Mouse (Mus musculus): ENCODE measurements at regions not wholly inside any gene's neighbourhood (a gene's known extent, or its start where the extent isn't known, plus 50 kb on each side); places are given as distances from the start of the nearest gene placed in this dataset.

GRCm38 (mm10) chr10:17531021-17531420 lies 192.0 kb upstream of the Cited2 start:
- H3K9me3 ChIP-seq (replicated peaks; ENCODE audit: control insufficient read depth, low read length) = no peaks in the 10 kb centered on the region
- H3K4me2 ChIP-seq (ENCODE audit: low read depth, low read length) = no peak overlapping the region
- ATAC-seq (ENCODE audit: insufficient read depth, low FRiP score) = no peak
- H3K36me3 ChIP-seq (ENCODE audit: control insufficient read depth, insufficient read depth, low read length) = no peaks in the 10 kb centered on the region
- no peak overlapping the region for H3K4me3 ChIP-seq (replicated peaks; ENCODE audit: low read length)
- WGBS = 58% methylated on average over 3 of the region's 3 CpGs
- H3K27me3 ChIP-seq (ENCODE audit: control insufficient read depth, insufficient read depth, low read length) = no peaks in the 10 kb centered on the region
- no peak overlapping the region for H3K9ac ChIP-seq (ENCODE audit: low read length)
- H3K27ac ChIP-seq (ENCODE audit: low read length) = no peak overlapping the region
- H3K4me1 ChIP-seq (ENCODE audit: control insufficient read depth, insufficient read depth, low read length) = peaks cover 4% of the 10 kb centered on the region; the same call in 1 of the 2 replicates

GRCm38 (mm10) chr10:17538944-17539533 lies 184.0 kb upstream of the Cited2 start:
- Histone ChIP-seq H3K27me3 (ENCODE audit: control insufficient read depth, insufficient read depth, low read length) (no peaks in the 10 kb centered on the region), H3K27ac (ENCODE audit: low read length) (no peak overlapping the region), H3K4me1 (ENCODE audit: control insufficient read depth, insufficient read depth, low read length) (no peaks in the 10 kb centered on the region), H3K9me3 (replicated peaks; ENCODE audit: control insufficient read depth, low read length) (no peaks in the 10 kb centered on the region), H3K4me3 (replicated peaks; ENCODE audit: low read length) (no peak overlapping the region), H3K36me3 (ENCODE audit: control insufficient read depth, insufficient read depth, low read length) (no peaks in the 10 kb centered on the region), H3K4me2 (ENCODE audit: low read depth, low read length) (no peak overlapping the region), H3K9ac (ENCODE audit: low read length) (no peak overlapping the region)
- 94% methylated on average over 6 of the region's 6 CpGs for WGBS
- ATAC-seq (ENCODE audit: insufficient read depth, low FRiP score) = no peak

- H3K36me3 ChIP-seq (ENCODE audit: control insufficient read depth, insufficient read depth, low read length) = no peaks in the 10 kb centered on the region
- H3K4me1 ChIP-seq (ENCODE audit: control insufficient read depth, insufficient read depth, low read length) = no peaks in the 10 kb centered on the region
- H3K4me2 ChIP-seq (ENCODE audit: low read depth, low read length) = no peak overlapping the region
- no peak overlapping the region for H3K4me3 ChIP-seq (replicated peaks; ENCODE audit: low read length)
- H3K27ac ChIP-seq (ENCODE audit: low read length) = no peak overlapping the region
- no peak overlapping the region for H3K9ac ChIP-seq (ENCODE audit: low read length)
- ATAC-seq (ENCODE audit: insufficient read depth, low FRiP score) = no peak
- WGBS = 61% methylated on average over 6 of the region's 6 CpGs
- H3K9me3 ChIP-seq (replicated peaks; ENCODE audit: control insufficient read depth, low read length) = no peaks in the 10 kb centered on the region
- H3K27me3 ChIP-seq (ENCODE audit: control insufficient read depth, insufficient read depth, low read length) = no peaks in the 10 kb centered on the region
Observed at GRCm38 (mm10) chr10:17540404-17541375, 182.3 kb upstream of the Cited2 start.

- H3K4me2 ChIP-seq (ENCODE audit: low read depth, low read length) = no peak overlapping the region
Observed at GRCm38 (mm10) chr10:17542104-17542846, 180.7 kb upstream of the Cited2 start.

GRCm38 (mm10) chr10:17542847-17543421 lies 180.1 kb upstream of the Cited2 start:
- H3K4me3 ChIP-seq (replicated peaks; ENCODE audit: low read length) = no peak overlapping the region
- H3K9me3 ChIP-seq (replicated peaks; ENCODE audit: control insufficient read depth, low read length) = no peaks in the 10 kb centered on the region
- H3K4me1 ChIP-seq (ENCODE audit: control insufficient read depth, insufficient read depth, low read length) = no peaks in the 10 kb centered on the region
- no peak for ATAC-seq (ENCODE audit: insufficient read depth, low FRiP score)
- H3K27me3 ChIP-seq (ENCODE audit: control insufficient read depth, insufficient read depth, low read length) = no peaks in the 10 kb centered on the region
- no peaks in the 10 kb centered on the region for H3K36me3 ChIP-seq (ENCODE audit: control insufficient read depth, insufficient read depth, low read length)
- H3K27ac ChIP-seq (ENCODE audit: low read length) = no peak overlapping the region
- 72% methylated on average over 5 of the region's 5 CpGs for WGBS
- no peak overlapping the region for H3K4me2 ChIP-seq (ENCODE audit: low read depth, low read length)
- no peak overlapping the region for H3K9ac ChIP-seq (ENCODE audit: low read length)

More at GRCm38 (mm10) chr10:17542104-17542846, 180.7 kb upstream of the Cited2 start:
- Histone ChIP-seq H3K4me1 (ENCODE audit: control insufficient read depth, insufficient read depth, low read length) (no peaks in the 10 kb centered on the region), H3K4me3 (replicated peaks; ENCODE audit: low read length) (no peak overlapping the region), H3K9ac (ENCODE audit: low read length) (no peak overlapping the region), H3K36me3 (ENCODE audit: control insufficient read depth, insufficient read depth, low read length) (no peaks in the 10 kb centered on the region), H3K27me3 (ENCODE audit: control insufficient read depth, insufficient read depth, low read length) (no peaks in the 10 kb centered on the region), H3K27ac (ENCODE audit: low read length) (no peak overlapping the region), H3K9me3 (replicated peaks; ENCODE audit: control insufficient read depth, low read length) (no peaks in the 10 kb centered on the region)
- whole genome bisulfite sequencing = 73% methylated on average over 8 of the region's 8 CpGs
- ATAC-seq (ENCODE audit: insufficient read depth, low FRiP score) = no peak

GRCm38 (mm10) chr10:17545291-17545690 lies 177.7 kb upstream of the Cited2 start:
- Histone ChIP-seq H3K4me3 (replicated peaks; ENCODE audit: low read length) (no peak overlapping the region), H3K36me3 (ENCODE audit: control insufficient read depth, insufficient read depth, low read length) (no peaks in the 10 kb centered on the region), H3K4me2 (ENCODE audit: low read depth, low read length) (no peak overlapping the region), H3K27ac (ENCODE audit: low read length) (no peak overlapping the region), H3K4me1 (ENCODE audit: control insufficient read depth, insufficient read depth, low read length) (no peaks in the 10 kb centered on the region), H3K9ac (ENCODE audit: low read length) (no peak overlapping the region), H3K27me3 (ENCODE audit: control insufficient read depth, insufficient read depth, low read length) (no peaks in the 10 kb centered on the region), H3K9me3 (replicated peaks; ENCODE audit: control insufficient read depth, low read length) (no peaks in the 10 kb centered on the region)
- no peak for ATAC-seq (ENCODE audit: insufficient read depth, low FRiP score)

GRCm38 (mm10) chr10:17547986-17548385 lies 175.0 kb upstream of the Cited2 start:
- WGBS = 91% methylated on average over 3 of the region's 3 CpGs
- no peak for ATAC-seq (ENCODE audit: insufficient read depth, low FRiP score)
- Histone ChIP-seq H3K9me3 (replicated peaks; ENCODE audit: control insufficient read depth, low read length) (no peaks in the 10 kb centered on the region), H3K27me3 (ENCODE audit: control insufficient read depth, insufficient read depth, low read length) (no peaks in the 10 kb centered on the region), H3K4me3 (replicated peaks; ENCODE audit: low read length) (no peak overlapping the region), H3K27ac (ENCODE audit: low read length) (no peak overlapping the region), H3K36me3 (ENCODE audit: control insufficient read depth, insufficient read depth, low read length) (no peaks in the 10 kb centered on the region), H3K4me1 (ENCODE audit: control insufficient read depth, insufficient read depth, low read length) (no peaks in the 10 kb centered on the region), H3K9ac (ENCODE audit: low read length) (no peak overlapping the region), H3K4me2 (ENCODE audit: low read depth, low read length) (no peak overlapping the region)

GRCm38 (mm10) chr10:17548629-17549580 lies 174.1 kb upstream of the Cited2 start:
- no peak overlapping the region for H3K27ac ChIP-seq (ENCODE audit: low read length)
- ATAC-seq (ENCODE audit: insufficient read depth, low FRiP score) = no peak
- no peaks in the 10 kb centered on the region for H3K4me1 ChIP-seq (ENCODE audit: control insufficient read depth, insufficient read depth, low read length)
- H3K9ac ChIP-seq (ENCODE audit: low read length) = no peak overlapping the region
- no peaks in the 10 kb centered on the region for H3K36me3 ChIP-seq (ENCODE audit: control insufficient read depth, insufficient read depth, low read length)
- H3K9me3 ChIP-seq (replicated peaks; ENCODE audit: control insufficient read depth, low read length) = no peaks in the 10 kb centered on the region
- H3K4me3 ChIP-seq (replicated peaks; ENCODE audit: low read length) = no peak overlapping the region
- 74% methylated on average over 14 of the region's 14 CpGs for WGBS
- H3K27me3 ChIP-seq (ENCODE audit: control insufficient read depth, insufficient read depth, low read length) = no peaks in the 10 kb centered on the region
- no peak overlapping the region for H3K4me2 ChIP-seq (ENCODE audit: low read depth, low read length)

Measured in stomach, embryonic 16.5 days (tissue).